Mouse (Mus musculus) gastrocnemius, adult 18-20 months (tissue): ENCODE measurements around the gene Myadml2. TPM values are rescaled to one million over a fixed set of nuclear protein-coding genes. Genes with fewer than 3 reads are reported as not detected.
A peak's percentile ranks its signal among the peaks of the same experiment; 100 is the strongest.
"Not testable (repeated sequence)": the region's sequence is repeated elsewhere in the genome, so short reads cannot be mapped to it uniquely, and the experiment has no call there.

ENCODE experiments used
- DNase-seq: peaks from one replicate; pipeline ENCODE4 v3.0.0; 2021; ENCODE audit warnings: low spot score
- long read RNA-seq, 2 experiments: library from polyadenylated mRNA; stranded (forward); transcript quantifications; one replicate each; pipeline ENCODE4 v2.0.0; 2021
- total RNA-seq, 2 experiments: library from RNA; stranded (reverse); gene quantifications; 2 replicates each; pipeline ENCODE4 v1.2.3; 2021

Myadml2 gene
- 100 to 1,000 TPM; 124 to 137 TPM for total RNA-seq
- long read RNA-seq, experiment 1, partial matches to known transcripts, result 0 of 142 reads
- long read RNA-seq, experiment 1, other reads (novel, unspliced or antisense), result 138 of 142 reads
- long read RNA-seq, experiment 2, transcript Myadml2-202 (2 exons, 471 nt), result major isoform, 8 of 155 reads
- long read RNA-seq, experiment 2, partial matches to known transcripts, result 0 of 155 reads
- long read RNA-seq, experiment 2, other reads (novel, unspliced or antisense), result 146 of 155 reads

DNA sequence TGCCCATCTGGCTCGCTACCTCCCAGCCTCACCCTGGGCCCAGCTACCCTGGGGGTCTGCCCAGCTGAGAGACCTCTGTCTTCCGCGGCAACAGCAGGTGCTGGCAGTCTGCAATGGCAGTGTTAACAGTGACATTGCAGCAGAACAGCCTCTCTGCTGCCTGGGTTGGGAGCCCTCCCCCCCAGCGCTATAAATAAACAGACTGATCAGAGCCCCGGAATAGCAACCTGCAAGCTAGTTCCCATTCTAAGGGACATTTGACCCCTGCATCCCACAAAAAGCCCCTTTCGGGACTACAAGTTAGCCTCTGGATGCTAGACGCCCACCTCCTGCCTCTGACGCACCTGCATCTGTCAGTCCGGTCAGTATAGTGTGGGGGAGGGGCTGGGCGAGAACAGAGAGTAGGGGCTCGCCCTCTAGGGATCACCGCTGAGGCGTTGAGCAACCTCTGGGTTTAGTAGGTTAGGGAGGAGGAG, at the start of gene Myadml2:
Myadml2 (minus strand) TSS at position 158 of the 476 bp plus-strand sequence.
- peak; percentile 70 for DNase-seq

DNA sequence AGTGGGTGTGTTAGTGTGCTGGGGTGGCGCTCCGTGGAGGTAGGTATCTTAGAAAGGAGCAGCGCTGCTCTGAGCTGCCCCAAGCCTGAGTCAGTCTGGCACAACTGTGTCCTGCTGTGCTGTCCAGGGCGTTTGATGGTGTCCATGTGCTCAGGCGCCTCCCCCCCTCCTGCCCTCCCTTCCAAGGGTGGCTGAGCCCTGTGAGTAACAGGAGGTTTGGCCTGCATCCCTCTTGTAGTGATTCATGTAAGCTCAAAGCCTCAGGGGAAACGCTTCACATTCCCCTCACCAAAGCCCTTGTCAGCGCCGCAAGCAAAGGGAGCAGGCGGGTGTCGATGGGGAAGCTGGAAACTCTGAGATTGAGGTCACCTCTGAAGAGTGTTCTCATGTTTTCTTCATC, 49.8 kb upstream of the Myadml2 start:
- peak; percentile 77 for DNase-seq

DNA sequence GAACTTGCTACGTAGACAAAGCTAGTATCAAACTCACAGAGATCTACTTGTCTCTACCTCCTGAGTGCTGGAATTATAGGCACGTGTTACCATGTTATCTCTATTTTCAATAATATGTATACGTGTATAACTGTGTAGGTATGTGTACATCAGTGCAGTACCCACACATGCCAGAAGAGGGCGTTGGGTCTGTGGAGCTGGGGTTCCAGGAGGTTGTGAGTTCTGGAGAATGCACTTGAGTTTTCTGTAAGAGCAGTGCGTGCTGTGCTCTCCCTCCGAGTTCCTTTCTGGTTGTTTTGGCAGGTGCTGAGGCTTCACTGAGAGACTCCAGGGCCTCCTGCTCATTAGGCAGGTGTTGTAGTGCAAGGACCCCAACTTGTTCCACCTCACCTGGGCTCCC, 48.6 kb upstream of the Myadml2 start:
- no peak for DNase-seq

DNA sequence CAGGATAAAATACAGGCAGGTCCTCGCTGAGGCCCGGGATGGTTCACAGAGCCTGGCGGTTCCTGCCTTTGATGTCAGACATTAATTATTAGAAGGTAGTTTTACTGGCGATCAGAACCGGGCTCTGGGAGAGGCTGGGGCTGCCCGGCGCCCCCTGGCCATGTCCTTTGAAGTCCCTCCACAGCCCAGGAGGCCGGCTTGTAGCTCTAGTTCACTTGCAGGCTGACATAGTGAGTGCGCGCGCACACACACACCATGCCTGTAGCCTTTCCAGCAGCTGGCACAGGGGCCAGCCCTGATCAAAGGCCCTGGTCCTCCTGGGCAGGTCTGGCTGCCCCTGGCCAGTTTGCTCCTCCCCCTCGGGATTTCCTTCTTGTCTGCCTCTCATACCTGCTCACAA, 47.7 kb upstream of the Myadml2 start:
- no peak for DNase-seq

DNA sequence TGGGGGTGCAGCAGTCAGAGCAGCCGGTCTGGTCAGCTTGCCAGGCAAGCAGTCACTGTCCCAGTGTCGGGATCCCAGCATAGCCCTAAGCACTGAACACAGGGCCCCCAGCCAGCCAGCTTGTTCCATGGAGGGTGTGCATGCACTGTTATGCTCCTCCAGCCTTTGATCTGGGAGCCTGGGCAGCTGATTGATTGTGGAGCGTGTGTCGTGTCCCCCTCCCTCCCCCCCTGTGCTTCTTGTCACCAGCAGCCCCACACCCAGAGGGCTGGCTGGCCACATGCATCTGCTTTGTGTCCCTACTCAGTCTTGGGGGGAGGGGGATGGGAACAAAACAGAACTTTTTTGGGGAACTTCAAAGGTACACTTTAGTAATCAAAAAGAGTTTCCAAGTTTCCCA, 47.2 kb upstream of the Myadml2 start:
- DNase-seq, result no peak

DNA sequence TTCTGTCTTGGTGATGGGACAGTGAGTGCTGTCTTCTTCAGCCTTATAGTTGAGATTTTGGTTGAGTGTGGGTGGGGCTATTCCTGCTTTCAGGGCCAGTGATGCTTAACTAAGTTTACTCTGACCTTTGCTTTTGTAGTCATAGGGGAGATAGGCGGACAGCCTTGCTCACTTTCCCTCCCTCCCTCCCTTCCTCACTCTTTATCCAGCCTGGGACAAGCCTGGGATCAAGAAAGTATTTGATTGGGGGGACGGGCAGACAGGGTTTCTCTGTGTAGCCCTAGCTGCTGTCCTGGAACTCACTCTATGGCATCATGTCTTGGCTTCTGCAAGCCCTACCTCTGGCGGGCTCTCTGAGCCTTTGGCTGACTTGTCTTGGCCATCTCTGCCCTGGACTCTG, 45.5 kb upstream of the Myadml2 start:
- DNase-seq, result no peak

DNA sequence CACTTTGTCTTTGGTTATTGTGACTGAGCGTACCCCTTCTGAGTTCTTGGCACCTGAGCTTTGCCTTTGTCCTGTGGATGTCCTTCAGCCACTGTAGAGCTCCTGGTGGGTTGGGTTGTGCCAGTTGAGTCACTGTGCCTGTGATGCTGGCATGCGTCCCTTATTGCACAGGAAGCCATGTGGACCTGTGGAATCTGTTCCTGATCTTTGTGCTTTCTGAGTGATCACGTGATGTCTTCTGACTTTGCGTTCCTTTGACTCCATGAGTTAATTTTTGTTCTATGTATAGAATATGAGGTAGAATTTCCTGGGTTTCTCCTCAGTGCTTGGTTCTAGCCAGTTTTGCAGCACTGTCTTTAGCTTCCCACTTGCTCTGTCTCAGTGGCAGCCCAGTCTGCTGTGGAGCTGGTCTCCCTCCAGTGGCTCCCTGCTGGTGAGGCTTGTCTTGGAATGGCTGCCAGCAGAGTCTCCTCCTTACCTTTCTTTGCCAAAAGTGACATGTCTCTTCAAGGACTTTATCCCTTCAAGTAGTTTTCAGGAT, 44.6 kb upstream of the Myadml2 start:
- no peak for DNase-seq

DNA sequence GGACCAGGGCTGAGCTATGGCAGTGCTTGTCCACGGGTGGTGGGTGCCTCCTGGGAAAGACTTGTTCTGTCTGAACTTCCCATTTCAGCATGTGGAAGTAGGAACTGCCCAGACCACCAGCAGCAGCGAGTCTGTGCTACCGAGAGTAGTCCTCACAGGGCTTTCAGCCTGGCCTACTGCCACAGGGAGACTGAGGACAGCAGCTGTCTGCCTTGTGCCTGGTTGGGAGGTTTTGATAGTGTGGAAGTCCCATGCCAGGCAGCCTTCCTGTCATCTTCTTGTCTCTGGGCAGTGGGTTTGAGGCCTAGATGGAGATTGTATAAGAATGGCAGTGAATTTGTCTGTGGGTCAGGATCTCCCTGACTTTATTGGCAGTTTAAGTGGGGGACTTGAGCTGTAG, 41.4 kb upstream of the Myadml2 start:
- DNase-seq, result no peak

DNA sequence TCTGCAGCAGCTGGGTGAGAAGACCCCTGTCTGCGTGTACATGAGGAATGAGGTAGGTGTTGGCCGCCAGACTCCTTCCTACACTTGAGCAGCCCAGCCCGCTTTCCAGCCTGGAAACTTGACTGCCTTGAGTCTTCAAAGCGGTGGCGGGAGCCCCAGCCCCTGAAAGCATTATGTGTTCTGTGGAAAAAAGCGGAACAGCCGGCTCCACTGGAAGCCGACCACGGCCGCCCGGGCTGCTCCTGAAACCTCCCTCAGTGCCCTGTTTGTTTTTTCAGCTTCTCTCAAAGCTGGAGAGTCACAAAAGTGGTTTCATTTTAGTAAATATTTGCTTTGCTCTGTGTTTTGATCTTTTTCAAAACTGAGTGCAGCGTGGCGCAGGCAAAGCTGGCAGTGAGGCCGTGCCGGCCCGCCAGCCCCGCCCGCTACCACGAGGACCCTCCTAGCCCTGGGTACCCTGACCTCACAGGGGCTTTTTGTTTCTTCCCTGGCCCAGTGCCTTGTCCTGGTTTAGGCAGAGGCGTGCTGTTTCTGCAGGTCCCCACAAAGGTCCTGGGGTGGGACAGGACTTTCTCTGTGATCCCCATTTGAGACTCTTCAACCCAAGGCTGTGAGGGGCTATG, 38.8 kb upstream of the Myadml2 start:
- DNase-seq, result no peak

DNA sequence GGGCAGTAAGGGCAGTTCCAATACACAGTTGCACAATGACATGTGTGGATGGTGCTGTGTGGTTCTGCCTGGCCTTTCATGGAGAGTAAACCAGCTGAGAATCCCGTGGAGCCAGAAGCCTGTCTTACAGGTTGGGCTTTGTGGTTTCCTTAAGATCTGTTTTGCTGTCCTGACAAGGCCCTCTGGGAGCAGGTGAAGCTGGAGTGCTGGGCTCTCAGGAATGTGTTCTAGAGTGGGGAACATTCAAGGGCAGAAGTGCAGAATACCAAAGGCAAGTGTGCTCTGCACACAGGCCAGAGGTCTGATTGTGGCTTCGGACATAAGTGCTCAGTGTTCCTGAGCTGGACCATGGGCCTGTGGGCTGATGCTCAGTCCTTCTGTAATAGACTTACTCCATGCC, 36.7 kb upstream of the Myadml2 start:
- DNase-seq, result no peak

DNA sequence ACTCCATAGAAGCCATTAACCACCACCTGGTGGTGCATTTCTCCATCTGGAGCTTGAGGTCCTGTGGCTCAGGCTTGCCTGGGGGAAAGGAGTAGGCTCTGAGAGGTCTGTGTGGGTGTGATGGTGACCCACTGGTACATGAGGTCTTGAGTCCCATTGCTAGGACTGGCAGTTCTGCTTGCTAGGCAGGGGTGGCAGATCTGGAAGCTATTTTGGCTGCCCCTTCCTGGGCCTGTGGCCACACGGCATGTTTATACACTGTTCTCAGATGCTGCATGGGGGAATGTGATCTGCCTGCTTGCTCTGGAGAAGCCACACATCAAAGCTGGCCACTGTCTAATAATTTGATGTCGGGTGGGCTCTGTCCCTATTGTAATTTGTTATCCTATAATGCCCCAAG, 36.1 kb upstream of the Myadml2 start:
- peak; percentile 53 for DNase-seq

DNA sequence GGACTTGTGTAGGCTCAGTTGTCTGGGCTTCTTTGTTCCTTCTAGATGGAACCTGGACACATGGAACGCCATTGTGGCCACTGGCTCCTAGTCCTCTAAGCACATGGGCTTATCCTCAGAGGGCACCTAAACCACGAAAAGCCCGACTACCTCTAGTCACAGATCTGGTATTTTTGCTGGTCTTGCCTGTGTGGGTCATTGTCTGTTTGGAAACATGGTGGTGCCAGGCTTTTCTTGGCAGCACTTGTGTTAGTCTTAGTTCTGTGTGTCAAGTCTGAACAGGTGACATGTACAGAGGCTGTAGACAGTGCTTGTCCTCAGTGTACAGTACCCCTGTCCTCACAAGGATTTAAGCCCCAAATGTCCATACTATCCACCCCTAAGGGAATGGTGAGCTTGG, 35.6 kb upstream of the Myadml2 start:
- DNase-seq, result no peak

DNA sequence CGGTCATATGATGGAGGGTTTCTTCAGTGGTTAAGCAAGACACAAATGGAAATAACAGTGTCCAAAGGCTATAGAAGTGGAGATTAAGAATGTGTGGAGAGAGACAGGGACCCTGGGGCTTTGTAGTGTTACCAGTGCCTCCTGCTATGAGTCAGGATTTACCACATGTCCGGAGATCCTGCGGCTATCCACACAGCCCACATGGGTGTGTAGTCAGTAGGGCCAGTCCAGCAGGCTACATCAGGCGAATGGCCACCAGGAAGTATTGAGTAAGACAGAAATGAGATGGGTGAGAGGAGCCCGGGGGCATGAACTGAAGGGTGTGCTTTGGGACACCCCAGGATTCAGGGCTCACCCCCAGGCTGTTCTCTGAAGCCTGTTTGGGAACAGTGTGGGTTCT, 34.7 kb upstream of the Myadml2 start:
- DNase-seq, result no peak

DNA sequence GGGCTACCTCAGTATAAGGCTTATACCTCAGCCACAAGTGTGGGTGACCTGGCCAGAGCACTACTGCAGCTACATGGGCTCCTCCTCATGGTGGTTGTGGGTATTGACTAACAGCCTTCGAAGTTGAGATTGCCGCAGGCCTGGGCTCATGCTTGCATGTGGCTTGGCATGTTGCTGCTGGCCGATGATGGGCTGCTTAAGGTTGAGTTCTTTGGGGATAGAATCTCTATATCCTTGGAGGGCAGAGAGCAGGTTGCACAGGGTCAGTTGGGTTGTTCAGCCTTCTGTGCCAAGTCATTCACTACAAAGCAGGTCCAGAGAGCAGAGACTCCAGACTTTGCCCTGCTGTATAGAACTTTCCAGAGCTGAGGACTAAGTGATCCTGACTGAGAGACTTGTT, 32.0 kb upstream of the Myadml2 start:
- no peak for DNase-seq

DNA sequence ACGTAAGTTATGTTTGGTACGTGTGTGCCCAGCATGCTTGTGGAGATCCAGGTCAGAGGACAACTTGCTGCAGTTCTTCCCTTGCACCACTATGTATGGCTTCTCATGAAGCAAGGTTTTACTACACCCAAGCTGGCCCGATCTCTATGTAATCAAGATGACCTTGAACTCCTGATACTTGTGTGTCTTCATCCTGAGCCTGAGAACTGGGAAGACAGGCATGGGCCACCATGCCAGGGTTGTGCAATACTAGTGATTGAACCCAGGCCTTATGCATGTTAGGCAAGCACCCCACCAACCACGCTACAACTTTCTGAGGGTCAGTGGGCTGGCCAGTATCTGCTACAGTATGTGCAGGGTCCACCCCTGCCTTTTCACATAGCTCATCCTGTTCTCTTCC, 29.0 kb upstream of the Myadml2 start:
- no peak for DNase-seq

DNA sequence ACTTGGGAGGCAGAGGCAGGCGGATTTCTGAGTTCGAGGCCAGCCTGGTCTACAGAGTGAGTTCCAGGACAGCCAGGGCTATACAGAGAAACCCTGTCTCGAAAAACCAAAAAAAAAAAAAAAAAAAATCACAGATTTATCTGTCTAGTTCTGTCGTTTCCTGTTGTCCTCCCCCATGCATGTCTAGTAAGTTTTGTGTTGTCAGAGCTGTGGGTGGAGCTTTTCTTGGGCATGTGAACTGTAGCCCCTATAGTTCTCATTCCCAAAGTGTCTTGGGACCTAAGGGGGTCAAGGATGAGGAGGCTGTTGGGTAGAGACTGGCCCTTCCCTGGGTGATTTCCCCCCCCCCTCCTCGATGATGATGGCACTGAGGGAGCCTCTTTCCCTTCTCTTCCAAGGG, 27.9 kb upstream of the Myadml2 start:
- not testable (repeated sequence) for DNase-seq

DNA sequence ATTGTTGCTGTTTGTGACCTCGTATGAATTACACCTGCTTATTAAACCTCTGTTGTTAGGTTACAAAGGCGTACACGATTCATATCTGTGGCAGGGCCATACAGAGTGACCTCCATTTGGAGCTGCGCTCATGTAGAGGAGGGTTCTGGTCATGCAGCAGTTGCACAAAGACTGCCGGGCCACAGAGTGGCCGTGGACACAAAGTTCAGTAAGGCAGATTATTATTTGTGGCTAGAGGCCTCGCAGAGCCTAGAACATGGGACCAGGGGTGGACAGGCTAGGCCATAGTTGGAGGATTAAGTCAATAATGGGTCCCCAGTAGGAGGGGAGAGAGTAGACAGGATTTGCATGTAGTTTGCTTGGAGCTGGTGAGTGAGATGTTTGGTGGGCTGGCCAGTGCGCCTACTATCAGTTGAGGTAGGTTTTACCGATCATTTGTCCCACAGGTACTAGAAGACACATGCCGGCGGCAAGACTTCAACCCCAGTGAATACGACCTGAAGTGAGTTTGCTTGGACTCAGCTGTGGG, 25.7 kb upstream of the Myadml2 start:
- DNase-seq, result no peak

DNA sequence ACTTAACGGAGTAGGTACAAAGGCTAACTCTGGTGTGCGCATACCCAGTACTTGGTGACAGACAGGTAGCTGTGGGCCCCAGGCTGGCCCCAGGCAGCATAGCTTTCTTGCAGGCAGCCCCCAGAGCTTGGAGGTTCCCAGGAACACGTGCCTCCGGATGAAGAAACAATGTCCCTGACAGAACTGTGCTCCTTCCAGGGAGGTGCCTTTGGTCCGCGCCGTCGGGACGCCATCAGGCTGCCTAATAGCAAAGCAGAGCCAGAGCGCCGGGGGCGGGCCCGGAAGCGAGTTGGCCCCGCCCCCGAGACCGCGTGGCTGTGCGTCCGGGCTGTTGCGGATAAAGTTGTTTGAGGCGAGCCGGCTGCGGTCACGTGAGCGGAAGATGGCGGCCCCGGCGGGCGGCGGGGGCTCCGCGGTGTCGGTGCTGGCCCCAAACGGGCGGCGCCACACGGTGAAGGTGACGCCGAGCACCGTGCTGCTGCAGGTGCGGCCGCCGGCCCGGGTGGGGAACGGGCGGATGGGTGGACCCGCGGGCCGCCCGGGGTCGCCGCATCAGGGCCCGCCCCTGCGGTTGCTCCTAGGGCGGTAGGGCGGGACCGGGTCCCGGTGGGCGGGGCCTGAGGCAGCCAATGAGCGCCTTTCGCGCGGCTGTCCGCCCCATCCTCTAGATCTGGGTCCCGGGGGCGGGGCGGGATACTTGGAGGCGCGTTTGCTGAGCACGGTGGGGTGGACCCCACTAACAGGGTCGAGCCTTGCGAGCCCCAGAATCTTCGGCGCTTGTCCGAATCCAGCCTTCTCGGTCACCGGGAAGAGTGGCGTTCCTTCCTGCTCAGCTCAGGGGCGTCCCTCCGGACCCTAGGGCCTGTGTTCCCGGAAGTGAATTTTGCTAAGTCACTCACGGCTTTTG, 25.0 kb upstream of the Myadml2 start, which contains the start of gene Aspscr1:
Aspscr1 (plus strand) TSS at position 287 of the 907 bp plus-strand sequence.
- DNase-seq, result peak; percentile 96

DNA sequence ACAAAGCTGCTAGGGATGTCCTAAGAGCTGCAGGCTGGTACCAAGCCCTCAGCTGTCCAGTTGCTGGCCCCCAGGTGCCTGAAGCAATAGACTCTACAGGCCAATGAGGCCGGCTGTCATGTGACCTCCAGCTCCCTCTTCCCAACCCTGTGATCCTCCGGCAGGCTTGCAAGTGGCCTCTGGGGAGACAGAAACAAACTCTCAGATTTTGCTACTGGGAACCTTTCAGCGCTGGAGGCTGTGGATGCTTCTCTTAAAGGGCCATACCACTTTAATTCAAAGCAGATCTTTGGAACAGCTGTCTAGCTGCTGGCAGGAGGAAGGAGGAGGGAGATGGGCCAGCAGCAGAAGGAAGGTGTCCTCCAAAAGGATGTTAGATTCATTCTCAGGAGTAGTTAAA, 18.7 kb upstream of the Myadml2 start:
- no peak for DNase-seq

DNA sequence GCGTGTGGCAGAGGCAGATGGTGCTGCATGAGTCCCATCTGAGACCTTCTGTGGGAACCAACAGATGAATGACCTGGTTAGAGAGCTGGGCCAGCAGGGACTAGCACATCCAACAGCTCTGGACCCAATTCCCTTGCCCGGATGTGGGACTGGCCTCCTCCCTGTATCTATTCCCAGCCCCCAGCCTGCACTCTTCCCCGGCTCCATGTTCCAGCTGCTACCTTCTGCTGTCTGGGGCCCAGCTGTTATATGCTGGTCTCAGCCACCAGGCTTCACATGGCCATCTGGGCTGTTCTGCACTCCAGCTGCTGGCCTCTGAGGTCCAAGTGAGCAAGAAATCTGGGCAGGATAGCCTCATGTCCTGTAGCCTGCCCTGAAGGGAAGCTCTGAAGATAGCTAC, 17.4 kb upstream of the Myadml2 start:
- no peak for DNase-seq

DNA sequence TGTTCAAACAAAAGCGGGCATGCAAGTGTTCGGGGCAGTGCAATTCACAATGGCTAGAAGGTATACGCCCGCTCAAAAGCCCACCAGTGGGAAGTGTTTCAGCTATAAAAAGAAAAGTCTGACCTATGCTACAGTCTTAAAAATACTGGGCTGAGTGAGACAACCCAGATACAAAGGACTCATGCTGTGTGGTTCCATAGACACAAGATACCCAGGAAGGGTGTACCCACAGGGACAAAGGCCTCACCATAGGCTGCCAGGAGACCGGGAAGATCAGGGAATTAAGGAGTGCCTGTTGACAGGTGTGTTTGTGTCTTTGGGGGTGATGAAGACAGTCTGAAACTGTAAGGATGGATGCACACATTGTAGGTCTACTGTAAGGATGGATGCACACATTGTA, 15.8 kb upstream of the Myadml2 start:
- DNase-seq, result no peak

DNA sequence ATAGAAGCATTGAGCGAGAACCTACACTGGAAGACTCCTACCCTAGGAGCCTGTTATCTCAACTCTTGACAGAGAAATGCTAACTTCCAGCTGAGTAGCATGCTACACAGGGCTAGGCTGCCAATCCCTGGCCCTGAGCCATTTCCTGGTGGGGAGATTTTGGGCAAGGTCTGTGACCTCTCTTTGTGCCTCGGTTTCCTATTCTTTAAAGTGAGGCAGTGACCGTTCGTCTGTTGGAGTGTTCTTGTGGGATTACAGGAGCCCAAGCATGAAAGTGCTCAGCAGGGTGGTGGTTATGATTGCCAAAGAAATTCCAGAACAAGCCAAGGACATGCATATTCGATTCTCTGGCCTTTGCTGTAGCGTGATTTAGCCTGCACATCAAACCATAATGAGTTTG, 14.8 kb upstream of the Myadml2 start:
- DNase-seq, result no peak
